Mouse (Mus musculus) CD4-positive naive resting alpha-beta T cell, adult 76 days (primary cell): ENCODE measurements around the gene Slc29a1. TPM values are rescaled to one million over a fixed set of nuclear protein-coding genes. Genes with fewer than 3 reads are reported as not detected.

Source experiments
- total RNA-seq: library from RNA; stranded (reverse); gene quantifications from one replicate; pipeline ENCODE4 v1.2.4, GENCODE M21; 2023

The Slc29a1 gene
- total RNA-seq: 36.1 TPM

GRCm38 (mm10) chr17:45599446-45600242 is at the start of gene Slc29a1:
Slc29a1 (minus strand) TSS chr17:45599606.

GRCm38 (mm10) chr17:45601877-45602304 is 2.5 kb upstream of the Slc29a1 start, which contains the start of gene Mymx:
Mymx (minus strand) TSS chr17:45602102.

GRCm38 (mm10) chr17:45573087-45573779 is 26.2 kb downstream of the Slc29a1 start, which contains the start of gene Hsp90ab1:
Hsp90ab1 (minus strand) TSS chr17:45573271.

GRCm38 (mm10) chr17:45563655-45564530 is 35.5 kb downstream of the Slc29a1 start, which contains the start of gene Slc35b2:
Slc35b2 (plus strand) TSS chr17:45563874.

GRCm38 (mm10) chr17:45555452-45556106 is 43.8 kb downstream of the Slc29a1 start, which contains the start of gene Nfkbie:
Nfkbie (plus strand) TSS chr17:45555703.

DNA sequence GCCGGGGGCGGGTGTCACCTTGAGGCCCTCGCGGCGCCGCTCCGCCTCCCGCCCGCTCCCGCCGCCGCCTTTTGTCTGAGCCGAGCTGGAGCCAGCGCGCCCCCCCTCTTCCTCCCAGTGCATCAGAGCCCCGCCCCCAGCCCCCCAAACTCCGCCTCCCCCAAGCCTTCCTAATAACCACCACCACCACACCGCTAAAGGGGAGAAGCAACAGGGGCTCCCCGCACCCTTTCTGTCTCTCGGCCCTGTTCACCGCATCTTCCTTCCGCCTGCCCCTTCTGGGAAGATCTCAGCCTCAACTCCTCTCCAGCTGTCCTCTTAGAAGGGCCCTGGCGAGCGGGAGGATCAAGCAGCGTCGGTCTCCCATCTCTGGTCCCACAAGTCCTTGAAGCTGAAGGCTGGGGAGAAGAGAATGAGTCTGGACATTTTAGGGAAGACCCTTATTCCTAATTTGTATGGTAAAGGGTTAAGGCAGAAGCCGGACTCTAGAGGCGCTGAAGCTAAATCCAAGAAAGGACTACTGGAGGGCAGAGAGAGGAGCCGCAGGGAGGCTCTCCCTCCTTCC is 49.7 kb downstream of the Slc29a1 start, which contains the start of gene Tmem151b:
TSS of gene Tmem151b (minus strand) at position 61 of the 565 bp plus-strand sequence.

Other genes with a start within 250 kb of the Slc29a1 start
- gene Cdc5l, start 165.9 kb downstream of the Slc29a1 start, total RNA-seq: 78.5 TPM
- gene Spats1, start 124.2 kb downstream of the Slc29a1 start, total RNA-seq: not detected
- 20.7 TPM for gene Aars2, start 92.8 kb downstream of the Slc29a1 start, total RNA-seq
- not detected for gene Tcte1, start 76.2 kb downstream of the Slc29a1 start, total RNA-seq
- gene Tmem151b, start 49.9 kb downstream of the Slc29a1 start, total RNA-seq: not detected
- 47.6 TPM for gene Nfkbie, start 43.9 kb downstream of the Slc29a1 start, total RNA-seq
- gene Slc35b2, start 35.7 kb downstream of the Slc29a1 start, total RNA-seq: 22.9 TPM
- 1,228 TPM for gene Hsp90ab1, start 26.3 kb downstream of the Slc29a1 start, total RNA-seq
- not detected for gene Mymx, start 2.5 kb upstream of the Slc29a1 start, total RNA-seq
- gene Capn11, start 59.7 kb upstream of the Slc29a1 start, total RNA-seq: 2.8 TPM
- 12.5 TPM for gene Mrpl14, start 86.7 kb upstream of the Slc29a1 start, total RNA-seq
- gene Tmem63b, start 87.3 kb upstream of the Slc29a1 start, total RNA-seq: 41.6 TPM
- gene 1600014C23Rik, start 134.2 kb upstream of the Slc29a1 start, total RNA-seq: not detected